Mouse (Mus musculus) CH12.LX (cell line): ENCODE results near the gene Fars2.

Experiments
- CTCF ChIP-seq, 2 experiments: IDR thresholded peaks in 1 of 2; conservative IDR thresholded peaks in 1 of 2; 2 replicates each; pipeline ENCODE4 v1.5.1; 2011 to 2012; ENCODE audit warnings: low read depth in 2 of 2, low read length in 2 of 2, improper control_type of control experiment in 1 of 2, inconsistent platforms in 1 of 2, mild to moderate bottlenecking in 1 of 2, moderate library complexity in 1 of 2
- ELF1 ChIP-seq: IDR thresholded peaks from 2 replicates; pipeline ENCODE4 v1.6.1; 2014; ENCODE audit warnings: low read depth, mild to moderate bottlenecking, inconsistent platforms, low read length, improper control_type of control experiment
- EP300 ChIP-seq: IDR thresholded peaks from 2 replicates; pipeline ENCODE4 v1.6.1; 2011; ENCODE audit warnings: low read length, improper control_type of control experiment
- POLR2A ChIP-seq: IDR thresholded peaks from 2 replicates; pipeline ENCODE4 v1.6.1; 2011; ENCODE audit warnings: low read depth, mild to moderate bottlenecking, improper control_type of control experiment, low read length
- RCOR1 ChIP-seq: conservative IDR thresholded peaks from 2 replicates; pipeline ENCODE4 v1.6.1; 2012; ENCODE audit warnings: low read depth, mild to moderate bottlenecking, inconsistent platforms, low read length, improper control_type of control experiment
- USF1 ChIP-seq: IDR thresholded peaks from 2 replicates; pipeline ENCODE4 v1.6.1; 2014; ENCODE audit warnings: low read depth, mild to moderate bottlenecking, inconsistent platforms, low read length, improper control_type of control experiment
- ZKSCAN1 ChIP-seq: IDR thresholded peaks from 2 replicates; pipeline ENCODE4 v1.6.1; 2012; ENCODE audit warnings: low read depth, inconsistent platforms, low read length, improper control_type of control experiment, borderline replicate concordance

DNA sequence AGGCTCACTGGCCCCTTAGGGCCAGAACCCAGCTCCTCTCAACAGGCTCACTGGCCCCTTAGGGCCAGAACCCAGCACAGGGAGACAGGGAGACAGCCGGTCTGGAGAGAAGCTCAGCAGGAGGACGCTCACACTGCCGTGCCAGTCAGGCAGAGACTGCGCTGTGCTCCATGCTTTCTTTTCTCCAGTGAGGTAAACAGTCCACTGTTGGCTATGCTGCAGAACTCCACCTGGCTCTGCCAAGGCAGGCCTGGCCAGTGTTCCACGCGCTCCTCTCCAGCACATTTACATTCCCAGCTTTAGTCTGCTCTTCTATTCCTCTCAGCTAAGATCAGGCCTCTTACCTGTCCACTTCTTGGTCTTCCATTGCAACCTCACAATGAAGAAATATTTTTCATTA lies 11.6 kb upstream of the Fars2 start:
- TF ChIP-seq EP300 (no peak), RCOR1 (no peak), ZKSCAN1 (no peak), ELF1 (no peak), CTCF (conservative IDR thresholded peaks at IDR 0.05 in 1 of 2, IDR thresholded peaks at IDR 0.05 in 1 of 2; ENCODE audit: low read depth in 2 of 2, low read length in 2 of 2) (no peak), POLR2A (no peak), USF1 (no peak)
